Mouse (Mus musculus): ENCODE measurements around the gene Piezo1. TPM values are rescaled to one million over a fixed set of nuclear protein-coding genes. Genes with fewer than 3 reads are reported as not detected.

Gene Piezo1
- polyA plus RNA-seq, 1 experiment from 2014 or later, result 11.5 TPM

DNA sequence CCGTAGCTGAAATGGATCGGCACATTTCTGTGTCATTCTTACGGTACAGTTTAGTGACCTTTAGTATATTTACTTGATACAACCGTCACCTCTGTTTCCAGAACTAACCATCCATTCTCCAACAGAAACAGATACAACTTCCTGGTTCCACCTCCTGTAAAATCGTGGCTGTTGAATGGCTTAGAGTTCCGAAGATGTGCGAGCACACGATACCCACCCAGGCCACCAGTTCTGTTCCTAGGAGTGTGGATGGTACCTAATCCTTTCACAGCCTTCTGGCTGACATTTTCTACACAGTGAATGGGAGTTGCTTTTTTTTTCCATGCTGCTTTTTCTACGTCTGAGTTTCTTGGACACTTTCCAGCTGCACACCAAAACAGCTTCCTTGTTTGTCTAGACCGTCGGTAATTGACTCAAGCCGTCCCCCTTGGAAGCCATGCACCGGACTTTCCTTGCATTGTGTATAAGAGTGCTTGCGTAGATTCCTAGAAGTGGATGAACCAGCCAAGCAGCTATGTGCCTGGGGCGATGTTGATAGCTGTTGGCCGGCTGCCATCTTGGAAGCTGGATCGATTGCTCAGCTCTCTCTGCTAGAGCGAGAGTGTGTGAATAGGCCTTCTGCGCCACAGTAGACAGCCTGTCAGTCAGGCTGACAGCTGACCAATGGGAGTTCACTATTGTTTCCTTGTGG, 106.9 kb downstream of the Piezo1 start:
- peak overlapping the region; percentile 74 for H3K4me3 ChIP-seq
- no peaks in the 10 kb centered on the region for H3K36me3 ChIP-seq
- no peaks in the 10 kb centered on the region for H3K9me3 ChIP-seq (replicated peaks)
- peak overlapping the region; percentile 98 for H3K4me2 ChIP-seq
- H3K9ac ChIP-seq, result peak overlapping the region; percentile 72
- H3K4me1 ChIP-seq (replicated peaks), result peaks cover 27% of the 10 kb centered on the region
- WGBS, result 5% methylated on average over 19 of the region's 19 CpGs
- no peaks in the 10 kb centered on the region for H3K27me3 ChIP-seq
- peak; percentile 32 for ATAC-seq (replicated peaks; ENCODE audit: insufficient number of reproducible peaks, insufficient read depth, low FRiP score, low read depth)
- peak overlapping the region; percentile 97 for H3K27ac ChIP-seq

DNA sequence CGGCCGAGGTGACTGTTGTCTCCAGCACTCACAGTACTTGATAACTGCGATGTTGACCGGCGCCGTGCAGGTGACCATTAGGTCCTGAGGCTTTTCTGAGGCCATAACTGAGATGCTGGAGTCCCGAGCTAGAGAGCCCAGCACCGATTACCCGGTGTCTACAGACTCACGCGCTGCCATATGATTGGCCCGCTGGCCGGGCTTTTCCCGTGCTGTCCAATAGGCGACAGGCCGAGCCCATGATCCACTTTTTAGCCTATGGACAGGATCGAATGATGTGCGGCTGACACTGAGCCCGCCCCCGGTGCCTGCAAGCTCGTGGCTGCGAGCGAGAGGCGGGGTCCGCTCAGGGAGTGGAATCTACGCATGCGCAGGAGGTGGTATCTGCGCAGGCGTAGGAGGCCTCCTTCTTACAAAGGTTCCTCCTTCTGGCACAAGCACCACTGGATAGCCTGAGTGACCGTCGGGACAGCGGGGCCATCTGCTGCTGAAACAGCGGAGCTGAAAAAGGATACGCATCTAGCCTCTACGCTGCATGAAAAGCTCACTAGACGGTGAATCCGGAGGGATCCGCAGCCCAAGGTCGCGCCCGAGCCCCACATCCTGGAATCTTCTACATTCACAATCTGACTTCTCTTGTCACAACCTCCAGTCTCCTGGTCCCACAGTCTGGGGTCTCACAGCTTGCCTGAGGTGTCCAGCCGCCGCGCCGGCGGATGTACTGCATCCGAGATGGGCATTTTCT, 107.7 kb downstream of the Piezo1 start, which contains the start of gene Mvd:
Gene Mvd (minus strand): TSS at position 161 of the 745 bp plus-strand sequence.
- no peaks in the 10 kb centered on the region for H3K36me3 ChIP-seq
- H3K9ac ChIP-seq, result peak within 1 kb of the TSS; percentile 74
- H3K27ac ChIP-seq, result peak within 1 kb of the TSS; percentile 97
- peak within 1 kb of the TSS; percentile 74 for H3K4me3 ChIP-seq
- under 1% methylated on average over 47 of the region's 47 CpGs for WGBS
- peaks cover 28% of the 10 kb centered on the region for H3K4me1 ChIP-seq (replicated peaks)
- H3K27me3 ChIP-seq, result no peaks in the 10 kb centered on the region
- no peaks in the 10 kb centered on the region for H3K9me3 ChIP-seq (replicated peaks)
- ATAC-seq (replicated peaks; ENCODE audit: insufficient number of reproducible peaks, insufficient read depth, low FRiP score, low read depth), result peak; percentile 96
- H3K4me2 ChIP-seq, result peak within 1 kb of the TSS; percentile 98

DNA sequence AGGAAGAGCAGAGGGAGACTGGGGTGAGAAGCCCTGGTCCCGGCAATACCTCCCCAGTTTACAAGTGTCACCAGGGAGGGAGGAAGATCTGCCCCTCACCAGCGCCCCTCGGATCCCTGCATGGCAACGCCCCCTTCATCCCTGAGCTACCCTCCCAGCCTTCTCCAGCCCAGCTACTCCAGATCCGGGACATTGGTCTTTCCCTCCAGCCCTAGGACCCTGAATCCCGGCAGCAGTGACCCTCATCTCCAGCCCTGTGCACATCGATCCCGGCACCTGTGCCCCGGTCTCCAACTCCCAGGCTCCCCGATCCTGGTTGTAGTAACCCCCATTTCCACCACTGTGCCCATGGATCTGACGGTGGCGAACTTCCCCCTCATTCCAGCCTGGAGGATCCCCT, 108.3 kb downstream of the Piezo1 start:
- ATAC-seq (replicated peaks; ENCODE audit: insufficient number of reproducible peaks, insufficient read depth, low FRiP score, low read depth), result no peak
- Histone ChIP-seq H3K4me3 (peak overlapping the region; percentile 74), H3K27me3 (no peaks in the 10 kb centered on the region), H3K4me1 (replicated peaks) (peaks cover 32% of the 10 kb centered on the region), H3K4me2 (peak overlapping the region; percentile 98), H3K36me3 (no peaks in the 10 kb centered on the region), H3K27ac (peak overlapping the region; percentile 68), H3K9me3 (replicated peaks) (no peaks in the 10 kb centered on the region), H3K9ac (peak overlapping the region; percentile 74)
- under 1% methylated on average over 12 of the region's 12 CpGs for WGBS

DNA sequence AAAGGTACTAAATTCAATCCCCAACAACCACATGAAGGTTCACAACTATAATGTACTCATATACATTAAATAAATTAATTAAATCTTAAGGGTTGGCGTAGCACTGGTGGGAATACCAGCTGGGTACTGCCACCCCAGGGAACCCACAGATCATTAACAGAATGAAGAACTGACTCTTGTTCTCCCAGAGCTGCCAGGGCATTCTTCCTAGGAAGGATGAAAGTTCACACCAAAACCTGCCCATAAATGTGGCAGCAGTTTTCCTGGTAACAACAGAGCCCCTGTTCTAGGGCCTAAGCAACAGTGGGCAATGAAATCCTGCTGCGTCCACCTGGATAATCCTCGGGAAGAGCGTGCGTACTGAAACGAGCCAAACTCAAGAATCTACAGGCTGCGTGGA, 108.8 kb downstream of the Piezo1 start:
- Histone ChIP-seq H3K4me2 (peak overlapping the region; percentile 98), H3K27me3 (no peaks in the 10 kb centered on the region), H3K4me3 (peak overlapping the region; percentile 74), H3K9ac (peak overlapping the region; percentile 74), H3K4me1 (replicated peaks) (peaks cover 32% of the 10 kb centered on the region), H3K9me3 (replicated peaks) (no peaks in the 10 kb centered on the region), H3K27ac (no peak overlapping the region), H3K36me3 (no peaks in the 10 kb centered on the region)
- WGBS, result 27% methylated on average over 7 of the region's 7 CpGs
- ATAC-seq (replicated peaks; ENCODE audit: insufficient number of reproducible peaks, insufficient read depth, low FRiP score, low read depth), result no peak

DNA sequence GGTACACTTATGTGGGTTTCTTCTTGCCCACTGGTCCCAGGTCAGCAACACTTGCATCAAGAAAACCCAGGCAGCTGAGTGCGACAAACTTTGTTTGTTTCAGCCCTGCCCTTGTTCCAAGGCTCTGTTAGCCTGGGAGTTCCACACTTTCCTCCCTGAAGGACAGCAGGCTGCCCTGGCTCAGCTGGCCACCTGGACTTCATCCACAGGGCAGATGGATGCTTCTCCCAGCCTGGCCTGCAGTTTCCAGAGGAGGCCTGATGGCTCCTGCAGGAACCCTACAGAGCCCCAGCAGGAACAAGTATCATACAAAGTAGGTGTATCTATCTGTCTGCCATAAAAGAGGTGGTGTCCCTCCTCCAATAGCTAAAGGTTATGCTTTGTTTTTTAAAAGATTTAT, 109.8 kb downstream of the Piezo1 start:
- 91% methylated on average over 1 of the region's 1 CpGs for WGBS
- no peak overlapping the region for H3K4me2 ChIP-seq
- H3K4me3 ChIP-seq, result no peak overlapping the region
- no peaks in the 10 kb centered on the region for H3K27me3 ChIP-seq
- H3K9ac ChIP-seq, result no peak overlapping the region
- H3K9me3 ChIP-seq (replicated peaks), result no peaks in the 10 kb centered on the region
- no peak overlapping the region for H3K27ac ChIP-seq
- 0 out of 2 replicates have a peak, but pooled peaks cover 1% of the 10 kb centered on the region for H3K36me3 ChIP-seq
- ATAC-seq (replicated peaks; ENCODE audit: insufficient number of reproducible peaks, insufficient read depth, low FRiP score, low read depth), result no peak
- H3K4me1 ChIP-seq (replicated peaks), result peaks cover 32% of the 10 kb centered on the region

DNA sequence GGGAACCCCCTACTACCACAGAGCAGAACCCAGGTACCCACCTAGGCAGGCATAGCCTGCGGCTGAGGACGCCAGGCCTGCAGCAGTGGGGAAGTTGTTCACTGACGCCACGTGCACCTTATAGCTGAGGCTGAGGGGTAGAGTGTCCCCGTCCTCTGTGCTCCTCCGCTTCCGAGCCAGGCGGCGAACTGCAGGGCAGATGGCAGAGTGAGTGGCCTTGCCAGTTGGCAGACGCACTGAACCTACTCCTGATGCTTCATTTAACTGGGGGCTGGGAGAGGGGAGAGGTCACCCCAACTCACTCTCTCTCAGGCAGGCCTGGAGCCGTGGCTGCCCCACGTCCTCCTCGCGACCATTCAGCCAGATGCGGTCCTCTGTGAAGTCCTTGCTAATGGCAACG, 111.8 kb downstream of the Piezo1 start:
- Histone ChIP-seq H3K4me1 (replicated peaks) (peaks cover 13% of the 10 kb centered on the region), H3K9me3 (replicated peaks) (no peaks in the 10 kb centered on the region), H3K4me2 (no peak overlapping the region), H3K4me3 (no peak overlapping the region), H3K36me3 (peaks cover 14% of the 10 kb centered on the region; the same call in 1 of the 2 replicates), H3K9ac (no peak overlapping the region), H3K27ac (no peak overlapping the region), H3K27me3 (no peaks in the 10 kb centered on the region)
- 92% methylated on average over 16 of the region's 16 CpGs for WGBS
- no peak for ATAC-seq (replicated peaks; ENCODE audit: insufficient number of reproducible peaks, insufficient read depth, low FRiP score, low read depth)

DNA sequence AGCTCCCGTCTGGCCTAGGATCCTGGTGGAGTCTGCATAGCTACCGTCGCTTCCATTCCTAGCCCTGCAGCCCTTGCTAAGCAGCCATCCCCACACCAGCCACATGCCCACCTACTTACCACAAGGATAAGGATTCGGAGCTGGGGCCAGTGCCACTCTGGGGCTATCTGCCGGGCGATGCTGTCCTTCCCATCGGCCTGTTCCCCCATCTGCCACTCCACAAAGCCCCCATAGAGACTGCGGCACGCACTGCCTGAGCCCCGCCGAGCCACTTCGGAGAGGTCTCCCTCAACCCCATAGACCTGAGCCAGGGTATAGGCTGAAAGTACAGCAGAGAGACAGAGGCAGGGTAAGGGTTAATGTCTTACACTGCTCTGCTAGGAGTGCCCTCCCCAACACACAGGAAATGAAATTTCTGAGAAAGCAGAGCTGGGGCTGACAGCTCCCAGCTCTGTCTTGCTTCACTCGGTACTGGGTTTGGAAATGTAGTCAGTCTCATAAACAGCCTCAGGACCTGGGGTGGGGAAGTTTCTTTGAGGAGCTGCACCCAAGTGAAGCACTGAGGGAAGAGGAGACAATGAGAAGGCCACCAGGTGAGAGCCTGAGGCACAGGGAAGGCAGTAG, 113.3 kb downstream of the Piezo1 start:
- Histone ChIP-seq H3K9me3 (replicated peaks) (no peaks in the 10 kb centered on the region), H3K36me3 (peaks cover 14% of the 10 kb centered on the region; the same call in 1 of the 2 replicates), H3K9ac (no peak overlapping the region), H3K4me1 (replicated peaks) (peaks cover 17% of the 10 kb centered on the region), H3K27ac (peak overlapping the region; percentile 64; the same call in 1 of the 2 replicates), H3K4me3 (no peak overlapping the region), H3K27me3 (no peaks in the 10 kb centered on the region), H3K4me2 (peak overlapping the region; percentile 10; the same call in 1 of the 2 replicates)
- 88% methylated on average over 13 of the region's 13 CpGs for WGBS
- ATAC-seq (replicated peaks; ENCODE audit: insufficient number of reproducible peaks, insufficient read depth, low FRiP score, low read depth), result no peak

DNA sequence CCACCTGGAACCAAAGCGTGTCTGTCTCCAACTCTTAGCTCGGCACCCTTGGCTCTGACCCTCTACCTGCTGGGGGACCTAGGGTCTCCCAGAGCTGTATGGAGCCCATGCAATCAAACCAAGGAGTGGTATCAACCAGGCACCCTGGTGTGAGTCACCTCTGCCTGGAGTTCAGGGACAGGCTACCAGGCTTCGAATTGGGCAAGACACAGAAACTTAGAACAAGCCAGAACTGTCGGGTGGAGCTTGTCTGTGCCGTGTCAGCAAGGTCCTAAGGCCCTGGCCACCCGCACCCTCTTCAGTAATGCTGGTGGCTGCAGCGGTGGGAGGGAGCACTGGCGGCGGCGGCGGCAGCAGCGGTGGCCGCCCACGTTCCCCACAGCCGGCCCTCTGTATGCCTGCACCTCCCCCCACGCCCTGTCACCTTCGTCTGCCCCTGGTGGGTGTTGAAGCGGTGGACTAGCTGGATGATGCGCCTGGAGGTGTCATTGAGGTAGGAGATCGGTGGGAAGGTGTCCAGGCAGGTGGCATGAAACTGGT, 114.5 kb downstream of the Piezo1 start:
- no peak overlapping the region for H3K4me2 ChIP-seq
- WGBS, result 77% methylated on average over 20 of the region's 20 CpGs
- H3K9ac ChIP-seq, result no peak overlapping the region
- no peak for ATAC-seq (replicated peaks; ENCODE audit: insufficient number of reproducible peaks, insufficient read depth, low FRiP score, low read depth)
- no peak overlapping the region for H3K27ac ChIP-seq
- H3K27me3 ChIP-seq, result no peaks in the 10 kb centered on the region
- no peaks in the 10 kb centered on the region for H3K9me3 ChIP-seq (replicated peaks)
- peaks cover 14% of the 10 kb centered on the region; the same call in 1 of the 2 replicates for H3K36me3 ChIP-seq
- peaks cover 22% of the 10 kb centered on the region for H3K4me1 ChIP-seq (replicated peaks)
- H3K4me3 ChIP-seq, result no peak overlapping the region

DNA sequence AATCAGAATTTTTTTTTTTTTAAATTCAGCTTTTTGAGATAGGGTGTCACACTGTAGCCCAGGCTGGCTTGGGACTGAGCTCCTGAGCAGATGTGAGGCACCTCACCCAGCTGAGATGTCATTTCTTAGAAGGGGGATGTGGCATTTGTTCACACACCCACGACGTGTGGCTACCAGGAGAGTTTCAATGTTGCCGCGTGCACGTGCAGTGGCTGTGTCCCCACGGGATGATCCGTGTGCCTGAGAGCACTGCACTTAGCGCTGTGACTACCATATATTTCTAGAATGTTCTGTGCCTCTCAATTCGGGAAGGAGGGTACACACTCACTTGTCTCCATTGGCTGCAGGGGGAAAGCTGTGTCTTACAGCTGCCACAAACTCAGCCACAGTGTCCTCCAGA, 115.0 kb downstream of the Piezo1 start:
- WGBS, result 88% methylated on average over 9 of the region's 9 CpGs
- Histone ChIP-seq H3K9ac (no peak overlapping the region), H3K27me3 (no peaks in the 10 kb centered on the region), H3K4me2 (no peak overlapping the region), H3K4me3 (no peak overlapping the region), H3K9me3 (replicated peaks) (no peaks in the 10 kb centered on the region), H3K4me1 (replicated peaks) (peaks cover 27% of the 10 kb centered on the region), H3K36me3 (peaks cover 14% of the 10 kb centered on the region; the same call in 1 of the 2 replicates), H3K27ac (no peak overlapping the region)
- no peak for ATAC-seq (replicated peaks; ENCODE audit: insufficient number of reproducible peaks, insufficient read depth, low FRiP score, low read depth)

DNA sequence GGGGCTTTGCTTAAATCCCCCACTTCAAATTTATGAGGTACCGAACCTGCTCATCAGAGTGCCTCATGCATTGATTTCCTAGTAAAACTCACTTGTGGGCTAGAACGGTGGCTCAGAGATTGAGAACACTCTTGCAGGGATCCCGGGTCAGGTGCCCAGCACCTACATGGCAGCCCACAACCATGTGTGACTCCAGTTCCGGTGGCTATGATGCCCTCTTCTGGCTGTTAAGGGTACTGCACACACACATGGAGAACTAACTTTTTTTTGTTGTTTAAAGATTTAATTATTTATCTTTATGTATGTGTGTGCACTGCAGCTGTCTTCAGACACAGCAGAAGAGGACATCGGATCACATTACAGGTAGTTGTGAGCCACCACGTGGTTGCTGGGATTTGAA, 115.8 kb downstream of the Piezo1 start:
- Histone ChIP-seq H3K36me3 (peaks cover 14% of the 10 kb centered on the region; the same call in 1 of the 2 replicates), H3K27ac (no peak overlapping the region), H3K4me1 (replicated peaks) (peaks cover 28% of the 10 kb centered on the region), H3K9ac (no peak overlapping the region), H3K4me2 (no peak overlapping the region), H3K4me3 (no peak overlapping the region), H3K9me3 (replicated peaks) (no peaks in the 10 kb centered on the region), H3K27me3 (no peaks in the 10 kb centered on the region)
- ATAC-seq (replicated peaks; ENCODE audit: insufficient number of reproducible peaks, insufficient read depth, low FRiP score, low read depth), result no peak
- 90% methylated on average over 6 of the region's 6 CpGs for WGBS

Measured in heart, embryonic 15.5 days (tissue).